Mouse (Mus musculus): ENCODE results near the gene Smad5. TPM values are rescaled to one million over a fixed set of nuclear protein-coding genes. Genes with fewer than 3 reads are reported as not detected.
A peak's percentile ranks its signal among the peaks of the same experiment; 100 is the strongest.

Smad5 gene
- polyA plus RNA-seq, 1 experiment: 21.4 TPM

GRCm38 (mm10) chr13:56734617-56735016, 31.8 kb downstream of the Smad5 start:
- no peak for TF ChIP-seq CTCF (IDR thresholded peaks at IDR 0.05; ENCODE audit: borderline replicate concordance, insufficient read depth, low read depth, low read length)
- TF ChIP-seq POLR2A (IDR thresholded peaks at IDR 0.05; ENCODE audit: borderline replicate concordance, insufficient read depth, low read length): no peak
- no peak overlapping the region for H3K4me3 ChIP-seq (replicated peaks; ENCODE audit: insufficient read depth, low read depth, low read length)
- WGBS: 94% methylated on average over 4 of the region's 4 CpGs
- H3K27ac ChIP-seq (ENCODE audit: insufficient read depth, low read length): no peak overlapping the region
- DNase-seq: no peak
- no peaks in the 10 kb centered on the region for H3K27me3 ChIP-seq (ENCODE audit: control insufficient read depth, insufficient read depth, low read length)
- no peaks in the 10 kb centered on the region for H3K4me1 ChIP-seq (ENCODE audit: control insufficient read depth, insufficient read depth, low read length)

- H3K4me3 ChIP-seq (replicated peaks; ENCODE audit: insufficient read depth, low read depth, low read length): no peak overlapping the region
- peak; percentile 59 for TF ChIP-seq CTCF (IDR thresholded peaks at IDR 0.05; ENCODE audit: borderline replicate concordance, insufficient read depth, low read depth, low read length)
- no peak for TF ChIP-seq POLR2A (IDR thresholded peaks at IDR 0.05; ENCODE audit: borderline replicate concordance, insufficient read depth, low read length)
- no peaks in the 10 kb centered on the region for H3K4me1 ChIP-seq (ENCODE audit: control insufficient read depth, insufficient read depth, low read length)
- peak in 1 of 2 experiments; percentile 32 for DNase-seq
- no peaks in the 10 kb centered on the region for H3K27me3 ChIP-seq (ENCODE audit: control insufficient read depth, insufficient read depth, low read length)
- 33% methylated on average over 6 of the region's 6 CpGs for WGBS
- H3K27ac ChIP-seq (ENCODE audit: insufficient read depth, low read length): no peak overlapping the region
Measured at GRCm38 (mm10) chr13:56735212-56735875, 32.5 kb downstream of the Smad5 start.

GRCm38 (mm10) chr13:56739556-56739955, 36.7 kb downstream of the Smad5 start:
- H3K4me1 ChIP-seq (ENCODE audit: control insufficient read depth, insufficient read depth, low read length): no peaks in the 10 kb centered on the region
- TF ChIP-seq CTCF (IDR thresholded peaks at IDR 0.05; ENCODE audit: borderline replicate concordance, insufficient read depth, low read depth, low read length): no peak
- no peak for TF ChIP-seq POLR2A (IDR thresholded peaks at IDR 0.05; ENCODE audit: borderline replicate concordance, insufficient read depth, low read length)
- 96% methylated on average over 5 of the region's 5 CpGs for WGBS
- DNase-seq: no peak
- no peaks in the 10 kb centered on the region for H3K27me3 ChIP-seq (ENCODE audit: control insufficient read depth, insufficient read depth, low read length)
- no peak overlapping the region for H3K4me3 ChIP-seq (replicated peaks; ENCODE audit: insufficient read depth, low read depth, low read length)
- H3K27ac ChIP-seq (ENCODE audit: insufficient read depth, low read length): no peak overlapping the region

GRCm38 (mm10) chr13:56740496-56740895, 37.7 kb downstream of the Smad5 start:
- no peak for TF ChIP-seq POLR2A (IDR thresholded peaks at IDR 0.05; ENCODE audit: borderline replicate concordance, insufficient read depth, low read length)
- TF ChIP-seq CTCF (IDR thresholded peaks at IDR 0.05; ENCODE audit: borderline replicate concordance, insufficient read depth, low read depth, low read length): no peak
- 74% methylated on average over 6 of the region's 6 CpGs for WGBS
- Histone ChIP-seq H3K27me3 (ENCODE audit: control insufficient read depth, insufficient read depth, low read length) (no peaks in the 10 kb centered on the region), H3K4me3 (replicated peaks; ENCODE audit: insufficient read depth, low read depth, low read length) (no peak overlapping the region), H3K27ac (ENCODE audit: insufficient read depth, low read length) (no peak overlapping the region), H3K4me1 (ENCODE audit: control insufficient read depth, insufficient read depth, low read length) (no peaks in the 10 kb centered on the region)
- DNase-seq: no peak

- TF ChIP-seq POLR2A (IDR thresholded peaks at IDR 0.05; ENCODE audit: borderline replicate concordance, insufficient read depth, low read length) (no peak), CTCF (IDR thresholded peaks at IDR 0.05; ENCODE audit: borderline replicate concordance, insufficient read depth, low read depth, low read length) (no peak)
- H3K4me1 ChIP-seq (ENCODE audit: control insufficient read depth, insufficient read depth, low read length): no peaks in the 10 kb centered on the region
- no peak for DNase-seq
- 91% methylated on average over 7 of the region's 7 CpGs for WGBS
- H3K27ac ChIP-seq (ENCODE audit: insufficient read depth, low read length): no peak overlapping the region
- no peak overlapping the region for H3K4me3 ChIP-seq (replicated peaks; ENCODE audit: insufficient read depth, low read depth, low read length)
- no peaks in the 10 kb centered on the region for H3K27me3 ChIP-seq (ENCODE audit: control insufficient read depth, insufficient read depth, low read length)
Measured at GRCm38 (mm10) chr13:56741691-56742090, 38.9 kb downstream of the Smad5 start.

GRCm38 (mm10) chr13:56742325-56742901, 39.6 kb downstream of the Smad5 start:
- TF ChIP-seq CTCF (IDR thresholded peaks at IDR 0.05; ENCODE audit: borderline replicate concordance, insufficient read depth, low read depth, low read length): no peak
- no peak for TF ChIP-seq POLR2A (IDR thresholded peaks at IDR 0.05; ENCODE audit: borderline replicate concordance, insufficient read depth, low read length)
- H3K27ac ChIP-seq (ENCODE audit: insufficient read depth, low read length): no peak overlapping the region
- WGBS: 81% methylated on average over 6 of the region's 6 CpGs
- no peaks in the 10 kb centered on the region for H3K4me1 ChIP-seq (ENCODE audit: control insufficient read depth, insufficient read depth, low read length)
- DNase-seq: no peak
- H3K27me3 ChIP-seq (ENCODE audit: control insufficient read depth, insufficient read depth, low read length): no peaks in the 10 kb centered on the region
- no peak overlapping the region for H3K4me3 ChIP-seq (replicated peaks; ENCODE audit: insufficient read depth, low read depth, low read length)

GRCm38 (mm10) chr13:56746739-56747532, 44.1 kb downstream of the Smad5 start:
- no peak overlapping the region for H3K27ac ChIP-seq (ENCODE audit: insufficient read depth, low read length)
- no peak overlapping the region for H3K4me3 ChIP-seq (replicated peaks; ENCODE audit: insufficient read depth, low read depth, low read length)
- H3K27me3 ChIP-seq (ENCODE audit: control insufficient read depth, insufficient read depth, low read length): peaks cover 2% of the 10 kb centered on the region; the same call in 1 of the 2 replicates
- TF ChIP-seq POLR2A (IDR thresholded peaks at IDR 0.05; ENCODE audit: borderline replicate concordance, insufficient read depth, low read length) (no peak), CTCF (IDR thresholded peaks at IDR 0.05; ENCODE audit: borderline replicate concordance, insufficient read depth, low read depth, low read length) (no peak)
- 74% methylated on average over 10 of the region's 10 CpGs for WGBS
- no peak for DNase-seq
- no peaks in the 10 kb centered on the region for H3K4me1 ChIP-seq (ENCODE audit: control insufficient read depth, insufficient read depth, low read length)

All from cerebellum, adult 2 months (tissue).